Mouse (Mus musculus) 416B (cell line): ENCODE data around the gene Rnf227.

Experiments
- DNase-seq: peaks from one replicate; pipeline ENCODE4 v3.0.0; 2011; ENCODE audit warnings: low read depth

The Rnf227 gene

DNA sequence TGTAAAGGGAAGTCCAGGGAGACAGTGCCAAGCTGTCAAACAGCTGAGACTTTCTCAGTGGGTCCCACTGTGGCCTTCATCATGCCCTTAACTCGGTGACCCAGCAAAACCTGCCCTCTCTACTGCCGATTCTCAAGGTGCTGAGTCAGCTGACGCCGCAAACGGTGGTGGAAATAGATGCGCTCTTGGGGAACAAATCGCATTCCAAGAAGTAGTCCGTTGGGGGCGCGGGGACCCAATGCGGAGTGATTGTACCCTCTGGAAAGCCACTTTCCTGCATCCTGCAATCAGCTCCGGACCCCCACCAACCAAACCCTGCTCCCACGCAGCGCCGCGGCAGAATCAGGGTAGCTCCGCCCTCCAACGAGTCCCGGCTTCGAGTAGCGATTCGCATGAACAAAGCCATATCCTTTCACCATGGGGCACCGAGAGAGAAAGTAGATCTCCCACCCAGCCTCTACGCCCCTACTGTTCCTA, 8.3 kb upstream of the Rnf227 start:
- DNase-seq: peak; percentile 68

DNA sequence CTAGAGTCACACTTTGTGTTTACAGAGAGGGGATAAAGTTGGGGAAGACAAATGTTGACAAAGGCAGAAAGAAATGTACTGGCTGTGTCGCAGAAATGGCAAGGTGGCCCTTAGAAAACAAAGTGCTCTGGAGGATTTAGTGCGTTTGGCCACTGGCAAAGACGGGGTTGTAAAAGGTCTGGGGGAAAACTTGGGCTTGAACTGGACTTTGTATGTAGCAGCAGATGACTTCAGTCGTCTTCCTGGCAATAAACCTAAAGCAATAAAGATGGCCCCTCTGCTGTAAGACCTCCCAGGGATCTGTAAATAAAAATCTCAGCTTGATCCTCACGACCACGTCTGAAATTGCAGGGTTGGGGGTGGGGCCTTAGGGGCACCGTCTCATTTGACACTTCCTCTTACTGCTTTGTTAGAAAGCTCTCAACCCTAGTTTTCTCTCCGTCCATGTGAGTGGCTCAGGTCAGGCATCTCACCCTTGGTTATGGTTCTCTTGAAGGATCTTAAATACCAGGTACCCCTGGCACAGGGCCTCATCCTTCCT, 7.5 kb upstream of the Rnf227 start:
- DNase-seq: no peak

DNA sequence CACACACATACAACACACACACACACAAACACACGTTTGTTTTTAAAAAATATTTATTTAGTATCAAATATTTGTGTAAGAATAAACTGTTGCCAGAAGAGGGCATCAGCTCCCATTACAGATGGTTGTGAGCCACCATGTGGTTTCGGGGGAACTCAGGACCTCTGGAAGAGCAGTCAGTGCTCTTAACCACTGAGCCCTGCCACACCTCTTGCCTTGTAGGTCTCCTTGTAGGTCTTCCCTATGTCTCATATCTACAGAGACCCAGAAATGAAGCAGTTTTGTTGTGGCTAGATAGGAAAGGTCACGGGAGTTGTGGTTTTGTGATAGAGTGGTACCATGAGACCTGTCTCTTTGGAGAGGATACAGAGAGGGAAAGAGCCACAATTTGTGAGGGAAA, 6.3 kb upstream of the Rnf227 start:
- DNase-seq: peak; percentile 70

DNA sequence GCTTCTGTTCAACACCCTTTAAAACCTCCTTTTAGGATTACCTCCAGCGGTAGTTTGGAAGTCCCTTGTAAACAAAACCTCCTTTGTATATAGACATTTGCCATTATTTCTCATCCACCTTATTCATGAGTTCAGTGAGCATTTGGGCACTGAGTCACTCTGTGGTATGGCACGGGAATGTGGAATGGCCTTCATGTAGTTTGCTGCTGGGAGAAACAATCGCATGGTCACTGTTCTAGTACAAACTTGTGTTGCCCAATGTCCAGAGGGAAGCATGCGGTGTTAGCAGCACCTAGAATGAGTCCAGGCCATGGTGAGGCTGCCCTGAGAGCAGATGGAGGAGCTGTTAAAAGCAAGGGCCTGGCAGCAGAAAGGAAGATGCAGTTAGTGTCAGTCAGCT, 5.5 kb upstream of the Rnf227 start:
- no peak for DNase-seq

DNA sequence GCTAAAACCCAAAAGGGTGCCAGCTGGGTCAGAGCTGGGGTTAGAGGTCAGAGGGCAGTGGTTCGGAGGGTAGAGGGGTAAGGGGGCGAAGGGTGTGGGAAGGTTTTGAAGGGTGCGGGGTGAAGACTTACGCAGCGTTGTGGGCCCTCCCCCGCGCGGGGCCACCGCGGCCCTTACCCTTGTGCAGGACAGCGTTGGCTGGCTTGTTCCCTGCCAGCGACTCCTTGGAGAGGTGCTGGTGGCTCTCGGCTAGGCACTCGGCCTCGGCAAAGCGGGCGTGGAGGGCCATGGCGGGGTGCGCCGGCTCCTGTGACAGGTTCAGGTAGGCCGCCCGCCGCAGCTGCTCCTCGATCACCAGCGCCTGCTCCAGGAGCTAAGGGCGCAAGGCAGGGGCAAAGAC, 6.2 kb downstream of the Rnf227 start:
- no peak for DNase-seq

GRCm38 (mm10) chr11:69356544-69356943, 16.3 kb downstream of the Rnf227 start:
- no peak for DNase-seq

DNA sequence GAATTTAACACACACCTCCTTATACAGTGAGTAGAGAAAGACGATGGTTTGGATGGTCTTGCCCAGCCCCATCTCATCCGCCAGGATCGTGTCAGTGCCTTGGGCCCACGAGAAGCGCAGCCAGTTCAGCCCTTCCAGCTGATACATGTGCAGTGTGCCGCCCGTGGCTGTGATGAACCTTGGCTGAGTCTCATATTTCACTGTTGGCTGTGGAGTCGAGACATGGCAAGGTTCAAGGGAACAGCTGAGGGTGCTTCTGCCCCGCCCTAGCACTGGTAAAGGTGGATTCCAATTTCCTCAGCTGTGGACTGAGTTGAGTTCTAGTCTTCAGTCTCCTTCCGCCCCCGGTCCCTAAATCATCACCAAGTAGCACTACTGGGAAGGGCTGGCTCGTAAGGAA, 17.4 kb downstream of the Rnf227 start:
- no peak for DNase-seq

DNA sequence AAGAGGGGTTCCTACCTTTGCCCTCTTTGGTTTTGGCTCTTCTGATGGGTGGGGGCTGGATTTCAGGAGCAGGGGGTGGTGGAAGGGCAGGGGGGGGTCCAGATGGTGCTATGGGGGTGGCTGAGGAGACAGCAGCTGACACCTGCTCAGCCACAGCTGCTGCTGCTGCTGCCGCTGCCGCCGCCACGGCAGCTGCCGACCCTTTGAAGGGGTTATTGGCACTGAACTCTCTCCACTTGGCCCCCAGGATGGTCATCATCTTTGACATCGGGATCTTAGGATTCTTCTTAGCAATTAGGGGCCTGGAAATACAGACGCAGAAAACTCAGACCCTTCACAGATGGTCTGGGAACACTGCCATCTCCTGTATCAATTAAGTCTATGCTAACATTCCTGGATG, 21.8 kb downstream of the Rnf227 start:
- DNase-seq: no peak

- peak; percentile 32 for DNase-seq
Observed at GRCm38 (mm10) chr11:69362479-69362878, 22.2 kb downstream of the Rnf227 start.

GRCm38 (mm10) chr11:69364376-69364775, 24.1 kb downstream of the Rnf227 start:
- no peak for DNase-seq

- DNase-seq: peak; percentile 81
Observed at GRCm38 (mm10) chr11:69364910-69365309, 24.6 kb downstream of the Rnf227 start.

DNA sequence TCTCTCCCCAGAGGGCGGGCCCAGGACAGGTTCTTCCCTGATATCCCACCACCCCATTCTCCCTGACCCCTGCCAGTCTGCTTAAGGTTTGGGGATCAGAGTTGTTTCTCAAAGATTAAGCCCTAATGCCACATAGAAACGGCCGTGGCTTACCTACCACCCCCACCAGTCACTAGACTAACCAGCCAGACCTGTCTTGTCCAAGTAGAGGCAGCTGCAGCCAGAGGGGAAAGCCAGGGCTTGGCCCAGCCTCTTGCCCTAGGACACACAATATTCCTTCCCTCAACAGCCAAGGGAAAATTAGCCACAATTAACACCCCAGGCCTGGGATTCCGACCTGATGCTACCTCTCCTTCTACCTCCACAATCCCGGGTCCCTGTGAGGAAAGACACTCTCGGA, 25.5 kb downstream of the Rnf227 start:
- DNase-seq: no peak

DNA sequence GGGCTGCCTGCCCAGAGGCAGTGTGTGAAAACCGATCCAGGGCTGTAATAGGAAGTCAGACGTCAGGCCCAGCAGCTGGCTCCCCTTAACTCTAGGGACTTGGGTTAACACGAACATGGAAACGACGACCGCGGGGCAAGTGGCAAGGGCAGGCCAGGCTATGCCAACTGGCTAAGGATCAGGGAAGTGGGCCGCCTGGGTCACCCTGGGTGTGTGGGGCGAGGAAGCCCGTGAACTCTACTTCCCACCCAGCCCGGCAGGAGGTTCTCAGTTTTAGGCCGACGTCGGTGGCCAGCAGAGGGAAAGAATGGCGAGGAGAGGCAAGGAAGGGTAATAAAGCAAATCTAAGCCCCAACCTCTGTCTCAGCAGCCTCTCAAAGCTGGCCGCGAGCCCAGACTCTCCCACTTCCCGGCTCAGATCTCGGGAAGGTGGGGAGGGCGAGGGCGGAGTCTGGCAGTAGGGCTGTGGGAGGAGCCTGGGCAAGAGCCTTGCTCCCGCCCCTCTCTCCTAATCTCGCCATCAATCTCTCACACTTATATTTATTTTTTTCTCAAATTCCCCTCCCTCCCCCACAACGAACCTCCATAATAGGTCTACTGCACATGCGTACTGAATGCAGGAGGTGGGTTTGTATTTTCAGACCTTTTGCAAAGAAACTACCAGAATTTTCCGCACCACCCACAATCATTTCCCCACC, 26.0 kb downstream of the Rnf227 start:
- peak; percentile 100 for DNase-seq

DNA sequence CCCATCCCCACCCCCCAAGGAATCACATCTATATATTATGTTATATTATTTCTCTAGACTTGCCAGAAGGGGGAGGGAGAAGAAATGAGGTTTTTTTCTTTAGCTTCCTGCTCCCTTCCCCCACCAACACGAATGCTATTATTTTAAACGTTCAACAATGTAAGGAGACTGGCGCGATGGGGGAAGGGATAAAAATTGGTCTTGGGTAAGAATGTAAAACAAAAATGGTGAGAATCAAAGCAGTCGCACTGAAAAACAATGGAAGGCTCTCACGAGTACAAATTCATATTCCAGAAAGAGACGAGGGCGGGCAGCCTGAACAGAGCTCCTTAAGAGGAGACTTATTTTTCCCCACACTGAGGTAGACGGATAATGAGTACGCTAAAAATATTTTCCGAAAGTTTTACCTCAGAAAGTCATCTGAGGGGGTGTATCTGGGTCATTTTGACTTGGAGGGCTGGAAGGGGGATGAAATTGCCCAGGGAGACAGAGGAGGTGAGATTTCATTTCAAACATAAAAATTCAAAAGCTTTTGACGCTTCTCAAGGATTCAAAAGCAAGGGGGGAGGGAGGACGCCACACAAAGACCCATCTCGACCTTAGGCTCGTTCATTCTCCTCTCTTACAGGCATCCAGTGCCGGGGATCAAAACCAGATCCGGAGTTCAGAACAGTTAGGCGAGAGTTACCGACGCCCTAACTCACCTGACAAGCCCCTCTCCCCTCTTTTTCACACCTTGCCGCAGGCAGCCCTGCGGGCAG, 26.8 kb downstream of the Rnf227 start:
- DNase-seq: no peak

GRCm38 (mm10) chr11:69367616-69368355, 27.5 kb downstream of the Rnf227 start:
- DNase-seq: peak; percentile 75

DNA sequence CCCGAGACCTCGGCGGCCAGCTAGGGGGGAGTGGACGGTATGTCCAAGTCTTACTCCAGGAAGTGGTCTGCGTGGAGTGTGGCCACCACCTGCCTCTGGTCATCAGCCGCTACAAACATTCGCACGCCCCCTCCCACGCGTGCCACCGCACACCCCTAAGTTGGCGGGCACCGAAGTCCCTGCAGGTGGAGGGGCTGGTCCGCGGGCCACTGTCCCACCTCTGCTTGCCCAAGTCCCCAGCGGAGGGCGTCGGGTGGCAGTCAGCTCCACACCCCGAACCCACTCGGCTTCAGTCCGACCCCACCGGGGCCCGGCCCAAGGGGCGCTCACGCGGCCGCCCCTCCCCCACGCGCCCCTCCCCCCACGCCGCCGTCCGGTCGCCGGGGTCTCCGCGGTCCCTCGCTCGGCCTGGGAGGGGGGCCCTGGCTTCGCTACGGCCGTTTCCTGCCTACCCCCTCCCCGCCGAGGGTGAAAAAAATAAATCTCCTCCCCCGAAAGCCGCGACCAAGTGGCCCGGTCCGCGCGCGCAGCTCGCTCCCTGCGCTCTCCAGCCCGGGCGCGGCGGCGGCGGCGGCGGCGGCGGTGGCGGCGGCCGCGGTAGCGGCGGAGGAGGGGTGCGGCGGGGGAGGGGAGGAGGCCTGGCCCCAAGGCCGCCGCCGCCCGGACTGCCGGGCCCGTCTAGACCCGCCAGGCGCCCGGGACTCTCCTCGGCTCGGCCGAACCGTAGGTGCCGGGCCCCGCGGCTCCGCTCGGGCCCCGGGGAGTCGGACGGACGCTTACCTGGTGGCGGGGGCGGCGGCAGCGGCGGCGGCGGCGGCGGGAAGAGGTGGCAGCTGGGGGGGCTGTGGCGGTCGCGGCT, 28.3 kb downstream of the Rnf227 start:
- peak; percentile 32 for DNase-seq

- DNase-seq: peak; percentile 44
Observed at GRCm38 (mm10) chr11:69369215-69369989, 29.1 kb downstream of the Rnf227 start, which contains the start of gene Chd3. Gene Chd3, minus strand, starts transcription at chr11:69369406.

GRCm38 (mm10) chr11:69369990-69370816, 29.9 kb downstream of the Rnf227 start:
- DNase-seq: peak; percentile 52

DNA sequence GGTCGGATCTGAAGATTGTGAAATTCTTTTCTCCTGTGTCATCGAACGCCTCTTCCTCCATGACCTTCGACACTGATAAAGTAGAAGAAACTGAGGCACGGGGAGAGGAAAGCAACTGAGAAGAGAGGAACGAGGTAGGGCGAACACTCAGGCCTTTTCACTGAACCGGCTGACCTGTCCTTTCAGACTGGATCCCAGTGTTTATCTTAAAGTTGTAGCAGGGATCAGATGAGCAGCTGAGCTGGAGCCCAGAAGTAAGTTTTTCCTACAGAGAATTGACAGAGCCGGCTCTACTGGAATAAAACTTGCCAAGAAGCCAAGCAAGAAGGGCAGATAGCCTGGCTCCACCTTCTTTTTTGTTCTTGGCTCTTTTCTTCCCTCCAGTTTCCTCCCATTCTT, 30.6 kb downstream of the Rnf227 start:
- no peak for DNase-seq

- no peak for DNase-seq
Observed at GRCm38 (mm10) chr11:69371601-69372000, 31.3 kb downstream of the Rnf227 start.
